Mouse (Mus musculus) urinary bladder, postnatal 25 days (tissue): Measurements from ENCODE around the gene Zdhhc13.

Experiments used
- DNase-seq: peaks from one replicate; pipeline ENCODE4 v3.0.0; 2022; ENCODE audit warnings: low spot score

Gene Zdhhc13

GRCm38 (mm10) chr7:48842353-48842752 lies 53.5 kb downstream of the Zdhhc13 start:
- no peak for DNase-seq

- DNase-seq: no peak
These were observed 54.7 kb downstream of the Zdhhc13 start for GRCm38 (mm10) chr7:48843541-48843940.

GRCm38 (mm10) chr7:48845213-48845973 lies 56.6 kb downstream of the Zdhhc13 start:
- DNase-seq: no peak

DNA sequence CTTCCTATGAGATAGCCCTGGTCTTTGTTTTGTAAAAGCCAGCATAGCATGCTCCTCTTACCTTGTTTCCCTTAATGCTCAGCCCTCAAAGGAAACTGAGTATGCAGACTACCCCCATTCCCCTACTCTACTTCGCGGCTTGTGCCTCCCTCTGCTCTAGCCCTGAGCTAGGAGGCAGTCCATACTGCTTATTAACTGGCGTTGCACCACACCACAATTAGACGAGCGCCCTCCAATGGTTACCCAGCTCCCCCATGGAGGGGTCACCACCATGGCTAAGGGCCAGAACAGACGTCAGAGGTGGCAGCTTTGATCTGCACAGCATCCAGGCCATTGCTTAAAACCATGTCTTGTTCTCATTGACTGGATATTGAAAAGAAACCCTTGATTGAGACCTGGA lies 58.0 kb downstream of the Zdhhc13 start:
- DNase-seq: no peak

DNA sequence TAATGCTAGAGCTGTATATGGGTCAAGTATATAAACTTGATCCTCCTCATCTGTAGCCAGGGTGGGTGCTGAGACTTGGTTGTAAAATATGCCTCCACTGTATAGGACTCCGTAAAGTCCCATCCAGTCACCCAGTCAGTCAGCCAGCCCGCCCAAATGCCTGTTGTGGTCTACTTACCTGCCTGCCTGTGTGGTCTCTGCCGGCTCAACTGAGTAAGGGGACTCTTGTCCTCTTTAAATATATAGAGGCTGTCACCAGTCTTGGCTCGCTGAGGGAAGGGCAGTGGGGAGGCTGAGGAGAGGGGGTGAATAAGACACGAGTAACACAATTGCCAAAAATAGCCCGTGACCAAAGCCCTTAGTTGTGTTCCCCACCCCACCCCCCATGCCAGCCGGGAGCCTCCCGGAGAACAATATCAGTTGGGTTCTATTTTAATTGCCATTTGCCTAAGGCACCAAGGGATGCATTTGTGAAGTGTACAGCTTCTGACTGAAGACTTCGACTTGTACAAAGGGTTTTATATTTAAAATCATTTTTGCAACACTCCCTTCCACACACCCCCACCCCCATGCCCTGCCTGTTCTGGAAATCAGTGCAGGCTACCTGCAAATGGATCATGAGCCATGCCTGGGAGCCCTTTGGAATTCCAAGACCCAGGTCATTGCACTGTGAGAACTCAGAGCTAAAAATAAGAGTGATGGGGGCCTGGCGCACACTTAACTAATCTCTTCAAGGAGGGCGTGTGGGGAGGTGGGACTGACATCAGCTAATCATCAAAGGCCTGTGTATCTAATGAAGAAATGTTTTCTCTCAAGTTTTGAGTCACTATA lies 59.2 kb downstream of the Zdhhc13 start, which contains the start of gene Csrp3:
TSS of gene Csrp3 (minus strand) at position 214 of the 831 bp plus-strand sequence.
- no peak for DNase-seq

DNA sequence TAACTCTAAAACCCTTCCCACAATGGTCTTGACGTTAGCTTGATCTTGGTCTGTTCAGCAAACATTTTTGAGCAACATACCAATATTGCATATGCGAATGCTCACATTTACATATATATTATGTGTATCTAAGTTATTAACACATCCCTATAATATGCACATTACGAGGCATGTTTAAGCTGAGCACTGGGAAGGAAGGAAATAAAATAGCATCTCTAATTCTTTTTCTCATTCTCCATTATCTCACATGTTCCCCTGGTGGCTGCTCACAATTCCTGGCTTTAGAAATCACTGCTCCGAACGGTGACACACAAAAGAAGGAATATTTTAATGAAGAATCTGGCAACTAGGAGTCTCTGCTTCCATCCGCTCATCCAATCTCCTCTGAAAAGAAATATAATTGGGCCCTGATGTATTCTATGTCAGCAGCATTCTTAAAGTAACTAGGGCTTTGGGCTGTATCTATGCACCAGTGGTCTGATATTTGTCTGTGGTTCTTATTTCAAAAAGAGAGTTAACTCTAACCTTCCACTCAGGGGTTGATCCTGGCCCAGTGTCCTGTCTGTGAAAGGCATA lies 62.8 kb downstream of the Zdhhc13 start:
- no peak for DNase-seq

DNA sequence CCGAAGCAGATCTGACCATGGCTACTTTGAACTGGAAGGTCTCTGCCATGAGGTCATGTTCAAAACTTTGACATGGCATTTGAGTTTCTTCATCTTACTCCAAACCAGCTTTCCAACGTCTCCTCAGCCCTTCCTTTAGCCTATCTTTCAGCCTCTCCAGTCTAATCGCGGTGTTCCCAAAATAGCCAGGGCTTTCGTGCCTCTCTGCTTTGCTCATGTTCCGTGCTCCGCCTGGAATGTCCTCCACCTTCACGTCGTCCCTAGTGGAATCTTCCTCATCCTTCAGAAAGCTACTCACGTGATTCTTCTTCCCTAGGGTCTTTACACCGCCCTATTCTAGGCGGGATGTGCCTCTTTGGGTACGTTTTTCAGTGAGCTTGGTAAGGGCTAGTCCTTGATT lies 64.7 kb downstream of the Zdhhc13 start:
- no peak for DNase-seq

DNA sequence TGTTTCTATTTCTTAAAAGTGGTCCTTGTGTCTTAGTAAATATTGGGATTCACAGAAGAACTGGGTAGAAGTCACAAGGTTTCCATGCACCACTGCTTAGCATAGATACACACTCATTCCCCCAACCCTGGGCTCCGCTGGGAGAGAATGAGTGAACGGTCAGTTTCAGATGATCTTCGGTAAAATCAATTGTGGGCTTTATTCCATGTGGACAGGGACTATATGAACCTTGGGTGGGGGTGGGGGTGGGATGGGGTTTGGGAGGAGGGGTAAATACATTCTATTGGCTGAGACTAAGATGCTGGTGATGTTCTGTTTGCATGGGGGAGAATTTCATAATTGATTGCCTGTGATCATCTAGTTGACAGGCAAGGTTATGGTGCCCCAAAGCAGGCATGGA lies 66.7 kb downstream of the Zdhhc13 start:
- no peak for DNase-seq

DNA sequence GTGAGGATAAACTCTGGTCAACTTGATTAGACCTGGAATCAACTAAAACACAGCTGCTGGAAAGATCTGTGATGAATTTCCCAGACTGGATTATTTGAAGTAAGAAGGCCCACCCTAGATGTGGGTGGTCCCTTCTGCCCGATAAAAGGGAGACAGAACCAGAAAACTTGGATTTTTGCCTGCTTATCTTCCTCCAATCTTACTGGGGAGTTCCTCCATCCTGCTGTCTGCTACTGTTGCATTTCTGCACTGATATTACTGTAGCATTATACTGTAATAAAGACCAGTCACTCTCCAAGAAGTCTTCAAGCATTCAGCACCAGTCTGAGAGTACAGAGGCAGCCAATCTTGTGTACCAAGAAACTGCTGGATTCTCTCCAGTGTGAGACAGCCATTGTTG lies 69.5 kb downstream of the Zdhhc13 start:
- DNase-seq: no peak

DNA sequence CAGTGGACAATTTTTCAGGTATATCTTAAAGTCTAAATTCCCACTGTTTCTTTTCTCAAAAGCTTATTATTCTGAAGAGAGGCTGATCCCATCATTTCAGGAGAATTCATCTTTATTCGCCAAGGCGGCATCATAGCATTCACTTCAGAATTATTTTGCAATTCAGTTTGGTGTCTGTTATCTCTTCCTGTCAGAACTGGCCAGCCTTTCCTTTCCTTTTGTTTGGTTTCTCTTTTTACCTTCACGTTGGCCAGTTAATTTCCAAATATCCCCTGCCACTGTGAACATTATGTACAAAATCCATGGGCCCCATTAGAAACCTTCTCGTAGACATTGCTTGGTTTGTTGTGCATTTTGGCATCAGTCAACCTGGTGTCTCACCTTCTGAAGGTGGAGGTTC lies 70.6 kb downstream of the Zdhhc13 start:
- DNase-seq: no peak

- DNase-seq: no peak
These were observed 72.1 kb downstream of the Zdhhc13 start for GRCm38 (mm10) chr7:48860948-48861347.

- no peak for DNase-seq
These were observed 73.0 kb downstream of the Zdhhc13 start for GRCm38 (mm10) chr7:48861796-48862195.

- no peak for DNase-seq
These were observed 75.4 kb downstream of the Zdhhc13 start for GRCm38 (mm10) chr7:48864199-48864598.

GRCm38 (mm10) chr7:48864671-48865458 lies 76.1 kb downstream of the Zdhhc13 start:
- DNase-seq: no peak

DNA sequence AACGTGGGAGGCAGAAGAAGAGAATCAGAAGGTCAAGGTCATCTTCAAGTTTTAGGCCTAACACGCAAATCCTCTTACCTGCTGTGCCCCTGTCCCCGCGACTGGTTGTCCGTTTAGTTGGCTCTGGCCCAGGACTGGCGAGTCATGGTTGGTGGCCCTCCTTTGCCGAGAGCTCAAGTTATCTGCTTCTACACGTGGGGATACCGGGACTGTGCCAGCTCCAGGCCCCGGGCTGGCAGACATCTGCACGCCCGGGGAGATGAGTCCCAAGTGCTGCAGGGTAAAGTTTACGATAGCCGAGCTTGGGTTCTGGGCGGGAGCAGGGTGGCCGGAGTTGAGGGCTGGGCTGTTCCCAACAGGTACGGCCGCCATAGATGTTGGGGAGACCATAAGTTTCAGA lies 78.8 kb downstream of the Zdhhc13 start:
- no peak for DNase-seq

GRCm38 (mm10) chr7:48870144-48870543 lies 81.3 kb downstream of the Zdhhc13 start:
- no peak for DNase-seq

DNA sequence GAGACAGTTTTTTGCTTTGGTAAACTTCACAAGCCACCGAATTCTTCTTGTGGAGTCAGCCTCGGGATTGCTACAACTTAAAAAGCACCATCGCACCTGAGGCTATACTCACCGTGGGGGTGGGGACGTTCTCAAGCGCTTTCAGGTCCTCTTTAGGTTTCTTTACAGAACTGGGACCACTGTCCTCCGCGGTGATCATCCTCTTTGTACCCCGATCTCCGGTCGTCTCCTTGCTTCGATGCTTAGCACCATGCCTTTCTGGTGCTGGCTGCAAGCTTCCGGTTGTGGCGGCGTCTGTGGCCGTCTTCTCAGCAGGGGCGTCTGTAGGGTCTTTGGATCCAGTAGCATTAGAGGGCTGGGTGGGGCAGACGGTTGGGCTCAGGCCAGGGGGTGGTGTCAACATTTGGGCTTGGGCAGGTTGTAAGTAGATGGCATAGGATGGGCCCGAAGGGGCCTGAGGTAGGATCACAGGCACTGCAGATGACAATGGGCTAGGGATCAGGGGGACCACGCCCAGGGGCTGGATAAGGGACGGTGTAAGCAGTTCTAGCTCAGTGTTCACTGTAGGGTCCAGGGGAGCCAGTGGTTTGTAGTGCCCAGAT lies 81.9 kb downstream of the Zdhhc13 start:
- DNase-seq: no peak

GRCm38 (mm10) chr7:48871292-48871691 lies 82.5 kb downstream of the Zdhhc13 start:
- no peak for DNase-seq

DNA sequence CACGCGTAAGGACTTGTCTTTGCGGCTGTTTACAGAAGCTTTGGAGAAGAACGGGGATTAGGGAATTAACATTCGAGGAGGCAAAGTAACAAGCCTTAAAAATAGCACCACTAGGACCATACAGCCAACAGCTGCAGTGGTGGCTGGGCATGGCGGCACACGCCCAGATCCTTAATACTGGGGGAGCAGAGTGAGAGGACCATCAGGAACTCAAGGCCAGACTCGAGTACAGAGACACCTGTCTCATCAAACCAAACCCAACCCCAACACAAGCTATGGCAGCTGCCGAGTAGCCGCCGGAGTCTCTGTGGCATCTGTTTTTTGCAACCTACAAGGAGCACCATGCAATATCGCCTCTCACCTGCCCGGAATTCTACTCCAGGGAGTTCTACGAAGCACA lies 86.3 kb downstream of the Zdhhc13 start:
- no peak for DNase-seq

GRCm38 (mm10) chr7:48876526-48876925 lies 87.7 kb downstream of the Zdhhc13 start:
- DNase-seq: peak; percentile 30
